Mouse (Mus musculus) bone marrow macrophage, adult 2 months (primary cell): Measurements from ENCODE around the gene Zfand3.

Experiments used
- CTCF ChIP-seq: IDR thresholded peaks from 2 replicates; pipeline ENCODE4 v1.5.1; 2012; ENCODE audit warnings: low read depth, mild to moderate bottlenecking, low read length, moderate library complexity
- POLR2A ChIP-seq: IDR thresholded peaks from 2 replicates; pipeline ENCODE4 v1.6.1; 2012; ENCODE audit warnings: mild to moderate bottlenecking, low read depth, low read length, borderline replicate concordance

- TF ChIP-seq POLR2A = no peak
- TF ChIP-seq CTCF = no peak
These were observed 30.9 kb downstream of the Zfand3 start for GRCm38 (mm10) chr17:30035216-30036005.
